Mouse (Mus musculus): ENCODE data around the gene Fam189a1. TPM values are rescaled to one million over a fixed set of nuclear protein-coding genes. Genes with fewer than 3 reads are reported as not detected.

Gene Fam189a1
- polyA plus RNA-seq, 1 experiment from 2014 or later = 2.7 TPM

- H3K9ac ChIP-seq (ENCODE audit: low read length) = no peak overlapping the region
- H3K27ac ChIP-seq (ENCODE audit: low read depth, low read length) = no peak overlapping the region
- H3K4me1 ChIP-seq (replicated peaks; ENCODE audit: control insufficient read depth, insufficient read depth, low read length) = 0 out of 2 replicates have a peak, but pooled peaks cover 5% of the 10 kb centered on the region
- no peak for DNase-seq (ENCODE audit: low spot score)
- no peaks in the 10 kb centered on the region for H3K27me3 ChIP-seq (ENCODE audit: control insufficient read depth, insufficient read depth, low read length)
- no peaks in the 10 kb centered on the region for H3K9me3 ChIP-seq (ENCODE audit: control insufficient read depth, low read length)
- no peak for ATAC-seq (replicated peaks; ENCODE audit: low FRiP score)
- H3K4me3 ChIP-seq (ENCODE audit: low read depth, low read length) = no peak overlapping the region
- H3K36me3 ChIP-seq (ENCODE audit: control insufficient read depth, insufficient read depth, low read length) = no peaks in the 10 kb centered on the region
- no peak overlapping the region for H3K4me2 ChIP-seq (ENCODE audit: low read depth, low read length, severe bottlenecking)
- 72% methylated on average over 8 of the region's 8 CpGs for WGBS
Observed at GRCm38 (mm10) chr7:64805100-64805499, 351.3 kb downstream of the Fam189a1 start.

- DNase-seq (ENCODE audit: low spot score) = peak; percentile 7
- H3K4me3 ChIP-seq (ENCODE audit: low read depth, low read length) = no peak overlapping the region
- H3K4me2 ChIP-seq (ENCODE audit: low read depth, low read length, severe bottlenecking) = no peak overlapping the region
- H3K4me1 ChIP-seq (replicated peaks; ENCODE audit: control insufficient read depth, insufficient read depth, low read length) = no peaks in the 10 kb centered on the region
- ATAC-seq (replicated peaks; ENCODE audit: low FRiP score) = no peak
- 90% methylated on average over 6 of the region's 6 CpGs for WGBS
- H3K9me3 ChIP-seq (ENCODE audit: control insufficient read depth, low read length) = no peaks in the 10 kb centered on the region
- no peaks in the 10 kb centered on the region for H3K36me3 ChIP-seq (ENCODE audit: control insufficient read depth, insufficient read depth, low read length)
- H3K27ac ChIP-seq (ENCODE audit: low read depth, low read length) = no peak overlapping the region
- no peak overlapping the region for H3K9ac ChIP-seq (ENCODE audit: low read length)
- no peaks in the 10 kb centered on the region for H3K27me3 ChIP-seq (ENCODE audit: control insufficient read depth, insufficient read depth, low read length)
Observed at GRCm38 (mm10) chr7:64795554-64795953, 360.8 kb downstream of the Fam189a1 start.

GRCm38 (mm10) chr7:64792031-64792430 lies 364.3 kb downstream of the Fam189a1 start:
- H3K4me1 ChIP-seq (replicated peaks; ENCODE audit: control insufficient read depth, insufficient read depth, low read length) = no peaks in the 10 kb centered on the region
- H3K4me2 ChIP-seq (ENCODE audit: low read depth, low read length, severe bottlenecking) = no peak overlapping the region
- H3K27ac ChIP-seq (ENCODE audit: low read depth, low read length) = no peak overlapping the region
- no peaks in the 10 kb centered on the region for H3K9me3 ChIP-seq (ENCODE audit: control insufficient read depth, low read length)
- H3K36me3 ChIP-seq (ENCODE audit: control insufficient read depth, insufficient read depth, low read length) = no peaks in the 10 kb centered on the region
- ATAC-seq (replicated peaks; ENCODE audit: low FRiP score) (no peak), DNase-seq (ENCODE audit: low spot score) (peak; percentile 46)
- WGBS = 87% methylated on average over 8 of the region's 8 CpGs
- no peak overlapping the region for H3K4me3 ChIP-seq (ENCODE audit: low read depth, low read length)
- H3K9ac ChIP-seq (ENCODE audit: low read length) = no peak overlapping the region
- no peaks in the 10 kb centered on the region for H3K27me3 ChIP-seq (ENCODE audit: control insufficient read depth, insufficient read depth, low read length)

- Histone ChIP-seq H3K9ac (ENCODE audit: low read length) (no peak overlapping the region), H3K27ac (ENCODE audit: low read depth, low read length) (no peak overlapping the region), H3K4me1 (replicated peaks; ENCODE audit: control insufficient read depth, insufficient read depth, low read length) (no peaks in the 10 kb centered on the region), H3K4me2 (ENCODE audit: low read depth, low read length, severe bottlenecking) (no peak overlapping the region), H3K4me3 (ENCODE audit: low read depth, low read length) (no peak overlapping the region), H3K36me3 (ENCODE audit: control insufficient read depth, insufficient read depth, low read length) (no peaks in the 10 kb centered on the region), H3K27me3 (ENCODE audit: control insufficient read depth, insufficient read depth, low read length) (no peaks in the 10 kb centered on the region), H3K9me3 (ENCODE audit: control insufficient read depth, low read length) (no peaks in the 10 kb centered on the region)
- WGBS = 90% methylated on average over 9 of the region's 9 CpGs
- no peak for DNase-seq (ENCODE audit: low spot score)
- no peak for ATAC-seq (replicated peaks; ENCODE audit: low FRiP score)
Observed at GRCm38 (mm10) chr7:64791145-64791544, 365.2 kb downstream of the Fam189a1 start.

- DNase-seq (ENCODE audit: low spot score) (no peak), ATAC-seq (replicated peaks; ENCODE audit: low FRiP score) (no peak)
- no peaks in the 10 kb centered on the region for H3K27me3 ChIP-seq (ENCODE audit: control insufficient read depth, insufficient read depth, low read length)
- no peak overlapping the region for H3K9ac ChIP-seq (ENCODE audit: low read length)
- H3K36me3 ChIP-seq (ENCODE audit: control insufficient read depth, insufficient read depth, low read length) = no peaks in the 10 kb centered on the region
- WGBS = 39% methylated on average over 3 of the region's 3 CpGs
- H3K4me1 ChIP-seq (replicated peaks; ENCODE audit: control insufficient read depth, insufficient read depth, low read length) = no peaks in the 10 kb centered on the region
- no peak overlapping the region for H3K27ac ChIP-seq (ENCODE audit: low read depth, low read length)
- no peak overlapping the region for H3K4me3 ChIP-seq (ENCODE audit: low read depth, low read length)
- H3K9me3 ChIP-seq (ENCODE audit: control insufficient read depth, low read length) = no peaks in the 10 kb centered on the region
- H3K4me2 ChIP-seq (ENCODE audit: low read depth, low read length, severe bottlenecking) = no peak overlapping the region
Observed at GRCm38 (mm10) chr7:64785040-64785439, 371.3 kb downstream of the Fam189a1 start.

GRCm38 (mm10) chr7:64779501-64779900 lies 376.9 kb downstream of the Fam189a1 start:
- Histone ChIP-seq H3K27ac (ENCODE audit: low read depth, low read length) (no peak overlapping the region), H3K36me3 (ENCODE audit: control insufficient read depth, insufficient read depth, low read length) (no peaks in the 10 kb centered on the region), H3K4me1 (replicated peaks; ENCODE audit: control insufficient read depth, insufficient read depth, low read length) (no peaks in the 10 kb centered on the region), H3K4me2 (ENCODE audit: low read depth, low read length, severe bottlenecking) (no peak overlapping the region), H3K27me3 (ENCODE audit: control insufficient read depth, insufficient read depth, low read length) (no peaks in the 10 kb centered on the region), H3K4me3 (ENCODE audit: low read depth, low read length) (no peak overlapping the region), H3K9ac (ENCODE audit: low read length) (no peak overlapping the region), H3K9me3 (ENCODE audit: control insufficient read depth, low read length) (no peaks in the 10 kb centered on the region)
- DNase-seq (ENCODE audit: low spot score) (no peak), ATAC-seq (replicated peaks; ENCODE audit: low FRiP score) (no peak)
- 76% methylated on average over 4 of the region's 4 CpGs for WGBS

- WGBS = 88% methylated on average over 13 of the region's 13 CpGs
- H3K4me1 ChIP-seq (replicated peaks; ENCODE audit: control insufficient read depth, insufficient read depth, low read length) = no peaks in the 10 kb centered on the region
- no peak overlapping the region for H3K4me2 ChIP-seq (ENCODE audit: low read depth, low read length, severe bottlenecking)
- H3K4me3 ChIP-seq (ENCODE audit: low read depth, low read length) = no peak overlapping the region
- no peak overlapping the region for H3K27ac ChIP-seq (ENCODE audit: low read depth, low read length)
- H3K27me3 ChIP-seq (ENCODE audit: control insufficient read depth, insufficient read depth, low read length) = no peaks in the 10 kb centered on the region
- no peak overlapping the region for H3K9ac ChIP-seq (ENCODE audit: low read length)
- ATAC-seq (replicated peaks; ENCODE audit: low FRiP score) (no peak), DNase-seq (ENCODE audit: low spot score) (no peak)
- H3K36me3 ChIP-seq (ENCODE audit: control insufficient read depth, insufficient read depth, low read length) = no peaks in the 10 kb centered on the region
- H3K9me3 ChIP-seq (ENCODE audit: control insufficient read depth, low read length) = no peaks in the 10 kb centered on the region
Observed at GRCm38 (mm10) chr7:64776708-64777489, 379.5 kb downstream of the Fam189a1 start.

- H3K27ac ChIP-seq (ENCODE audit: low read depth, low read length) = no peak overlapping the region
- H3K4me2 ChIP-seq (ENCODE audit: low read depth, low read length, severe bottlenecking) = no peak overlapping the region
- no peaks in the 10 kb centered on the region for H3K27me3 ChIP-seq (ENCODE audit: control insufficient read depth, insufficient read depth, low read length)
- 38% methylated on average over 10 of the region's 10 CpGs for WGBS
- no peak for DNase-seq (ENCODE audit: low spot score)
- no peaks in the 10 kb centered on the region for H3K4me1 ChIP-seq (replicated peaks; ENCODE audit: control insufficient read depth, insufficient read depth, low read length)
- ATAC-seq (replicated peaks; ENCODE audit: low FRiP score) = no peak
- no peak overlapping the region for H3K9ac ChIP-seq (ENCODE audit: low read length)
- H3K36me3 ChIP-seq (ENCODE audit: control insufficient read depth, insufficient read depth, low read length) = no peaks in the 10 kb centered on the region
- no peaks in the 10 kb centered on the region for H3K9me3 ChIP-seq (ENCODE audit: control insufficient read depth, low read length)
- H3K4me3 ChIP-seq (ENCODE audit: low read depth, low read length) = no peak overlapping the region
Observed at GRCm38 (mm10) chr7:64773465-64773864, 382.9 kb downstream of the Fam189a1 start.

- Histone ChIP-seq H3K4me3 (ENCODE audit: low read depth, low read length) (no peak overlapping the region), H3K9me3 (ENCODE audit: control insufficient read depth, low read length) (no peaks in the 10 kb centered on the region), H3K4me1 (replicated peaks; ENCODE audit: control insufficient read depth, insufficient read depth, low read length) (no peaks in the 10 kb centered on the region), H3K36me3 (ENCODE audit: control insufficient read depth, insufficient read depth, low read length) (no peaks in the 10 kb centered on the region), H3K4me2 (ENCODE audit: low read depth, low read length, severe bottlenecking) (no peak overlapping the region), H3K9ac (ENCODE audit: low read length) (no peak overlapping the region), H3K27ac (ENCODE audit: low read depth, low read length) (no peak overlapping the region), H3K27me3 (ENCODE audit: control insufficient read depth, insufficient read depth, low read length) (no peaks in the 10 kb centered on the region)
- WGBS = 86% methylated on average over 8 of the region's 8 CpGs
- no peak for DNase-seq (ENCODE audit: low spot score)
- no peak for ATAC-seq (replicated peaks; ENCODE audit: low FRiP score)
Observed at GRCm38 (mm10) chr7:64770779-64771390, 385.5 kb downstream of the Fam189a1 start.
